Mouse (Mus musculus) neural tube, embryonic 12.5 days (tissue): ENCODE measurements at regions not wholly inside any gene's neighbourhood (a gene's known extent, or its start where the extent isn't known, plus 50 kb on each side); places are given as distances from the start of the nearest gene placed in this dataset.
A peak's percentile ranks its signal among the peaks of the same experiment; 100 is the strongest.

ENCODE experiments used
- ATAC-seq: fragments of 200-750 bp; cut with Nextera tagmentation; 2 replicates; pipeline ENCODE4 v1.8.0; 2017; ENCODE audit warnings: low read depth, mild to moderate bottlenecking, moderate TSS enrichment, moderate library complexity; ENCODE audit not compliant: low FRiP score
- H3K27ac ChIP-seq: fragments of 300-500 bp; sonication (generic); 2 replicates; pipeline ENCODE4 v1.5.1; 2016
- H3K27me3 ChIP-seq: fragments of 300-500 bp; sonication (generic); replicated peaks from 2 replicates; pipeline ENCODE4 v1.6.1; 2016; ENCODE audit warnings: mild to moderate bottlenecking
- H3K36me3 ChIP-seq: fragments of 300-500 bp; sonication (generic); 2 replicates; pipeline ENCODE4 v1.6.1; 2016; ENCODE audit warnings: mild to moderate bottlenecking
- H3K4me1 ChIP-seq: fragments of 300-500 bp; sonication (generic); 2 replicates; pipeline ENCODE4 v1.6.1; 2016
- H3K4me2 ChIP-seq: fragments of 300-500 bp; sonication (generic); replicated peaks from 2 replicates; pipeline ENCODE4 v1.6.1; 2016; ENCODE audit warnings: mild to moderate bottlenecking
- H3K4me3 ChIP-seq: fragments of 300-500 bp; sonication (generic); 2 replicates; pipeline ENCODE4 v1.5.1; 2016
- H3K9ac ChIP-seq: fragments of 300-500 bp; sonication (generic); 2 replicates; pipeline ENCODE4 v1.6.1; 2016; ENCODE audit warnings: mild to moderate bottlenecking
- H3K9me3 ChIP-seq: fragments of 300-500 bp; sonication (generic); 2 replicates; pipeline ENCODE4 v1.6.1; 2016; ENCODE audit warnings: mild to moderate bottlenecking
- WGBS: fragments of 180-500 bp; shearing (Covaris S2); methylation state at CpG from one replicate; pipeline ENCODE4 v1.1.7; 2016; 5-methylcytosine and 5-hydroxymethylcytosine counted together

- no peak overlapping the region for H3K4me3 ChIP-seq
- no peak overlapping the region for H3K9ac ChIP-seq
- H3K4me2 ChIP-seq, result no peak overlapping the region
- H3K27ac ChIP-seq, result no peak overlapping the region
- no peak for ATAC-seq
- no peaks in the 10 kb centered on the region for H3K9me3 ChIP-seq
- 89% methylated on average over 3 of the region's 3 CpGs for WGBS
- H3K4me1 ChIP-seq, result peaks cover 4% of the 10 kb centered on the region; the same call in 1 of the 2 replicates
- H3K27me3 ChIP-seq, result no peaks in the 10 kb centered on the region
- H3K36me3 ChIP-seq, result no peaks in the 10 kb centered on the region
Observed at GRCm38 (mm10) chr12:107046496-107046895, 441.9 kb upstream of the 3110018I06Rik start.

- no peaks in the 10 kb centered on the region for H3K9me3 ChIP-seq
- no peaks in the 10 kb centered on the region for H3K36me3 ChIP-seq
- no peak overlapping the region for H3K4me3 ChIP-seq
- WGBS, result 69% methylated on average over 13 of the region's 13 CpGs
- H3K4me1 ChIP-seq, result no peaks in the 10 kb centered on the region
- H3K27me3 ChIP-seq, result no peaks in the 10 kb centered on the region
- H3K9ac ChIP-seq, result no peak overlapping the region
- H3K27ac ChIP-seq, result no peak overlapping the region
- no peak overlapping the region for H3K4me2 ChIP-seq
- ATAC-seq, result no peak
Observed at GRCm38 (mm10) chr12:107047059-107047531, 441.3 kb upstream of the 3110018I06Rik start.

- no peak for ATAC-seq
- Histone ChIP-seq H3K9ac (no peak overlapping the region), H3K9me3 (no peaks in the 10 kb centered on the region), H3K4me3 (no peak overlapping the region), H3K27me3 (no peaks in the 10 kb centered on the region), H3K4me2 (no peak overlapping the region), H3K4me1 (no peaks in the 10 kb centered on the region), H3K36me3 (no peaks in the 10 kb centered on the region), H3K27ac (no peak overlapping the region)
- WGBS, result 89% methylated on average over 7 of the region's 7 CpGs
Observed at GRCm38 (mm10) chr12:107050891-107051635, 437.4 kb upstream of the 3110018I06Rik start.

GRCm38 (mm10) chr12:107052136-107052535, 436.3 kb upstream of the 3110018I06Rik start:
- ATAC-seq, result no peak
- H3K9ac ChIP-seq, result no peak overlapping the region
- H3K27ac ChIP-seq, result no peak overlapping the region
- no peak overlapping the region for H3K4me3 ChIP-seq
- no peaks in the 10 kb centered on the region for H3K36me3 ChIP-seq
- WGBS, result 97% methylated on average over 6 of the region's 6 CpGs
- H3K4me2 ChIP-seq, result no peak overlapping the region
- H3K4me1 ChIP-seq, result no peaks in the 10 kb centered on the region
- H3K27me3 ChIP-seq, result no peaks in the 10 kb centered on the region
- H3K9me3 ChIP-seq, result no peaks in the 10 kb centered on the region

GRCm38 (mm10) chr12:107056553-107056952, 431.9 kb upstream of the 3110018I06Rik start:
- Histone ChIP-seq H3K4me1 (no peaks in the 10 kb centered on the region), H3K4me2 (no peak overlapping the region), H3K36me3 (no peaks in the 10 kb centered on the region), H3K27me3 (no peaks in the 10 kb centered on the region), H3K9me3 (no peaks in the 10 kb centered on the region), H3K9ac (no peak overlapping the region), H3K27ac (no peak overlapping the region), H3K4me3 (no peak overlapping the region)
- WGBS, result 47% methylated on average over 5 of the region's 5 CpGs
- no peak for ATAC-seq

GRCm38 (mm10) chr12:107060514-107060913, 427.9 kb upstream of the 3110018I06Rik start:
- no peak for ATAC-seq
- Histone ChIP-seq H3K4me2 (no peak overlapping the region), H3K9ac (no peak overlapping the region), H3K27me3 (no peaks in the 10 kb centered on the region), H3K9me3 (peaks cover 5% of the 10 kb centered on the region; the same call in 1 of the 2 replicates), H3K27ac (no peak overlapping the region), H3K4me1 (no peaks in the 10 kb centered on the region), H3K4me3 (no peak overlapping the region), H3K36me3 (no peaks in the 10 kb centered on the region)
- WGBS, result 37% methylated on average over 3 of the region's 3 CpGs

- Histone ChIP-seq H3K4me2 (no peak overlapping the region), H3K4me3 (no peak overlapping the region), H3K9me3 (peaks cover 2% of the 10 kb centered on the region; the same call in 1 of the 2 replicates), H3K27ac (no peak overlapping the region), H3K27me3 (no peaks in the 10 kb centered on the region), H3K4me1 (no peaks in the 10 kb centered on the region), H3K36me3 (no peaks in the 10 kb centered on the region), H3K9ac (no peak overlapping the region)
- 86% methylated on average over 2 of the region's 2 CpGs for WGBS
- no peak for ATAC-seq
Observed at GRCm38 (mm10) chr12:107067346-107067745, 421.1 kb upstream of the 3110018I06Rik start.

GRCm38 (mm10) chr12:107082541-107082940, 405.9 kb upstream of the 3110018I06Rik start:
- no peak overlapping the region for H3K4me3 ChIP-seq
- no peak overlapping the region for H3K9ac ChIP-seq
- H3K9me3 ChIP-seq, result no peaks in the 10 kb centered on the region
- no peak for ATAC-seq
- no peak overlapping the region for H3K27ac ChIP-seq
- 0 out of 2 replicates have a peak, but pooled peaks cover 5% of the 10 kb centered on the region for H3K27me3 ChIP-seq
- H3K4me2 ChIP-seq, result no peak overlapping the region
- WGBS, result 64% methylated on average over 10 of the region's 10 CpGs
- peaks cover 22% of the 10 kb centered on the region for H3K4me1 ChIP-seq
- no peaks in the 10 kb centered on the region for H3K36me3 ChIP-seq

- 18% methylated on average over 14 of the region's 14 CpGs for WGBS
- peak; percentile 26 for ATAC-seq
- H3K4me1 ChIP-seq, result peaks cover 22% of the 10 kb centered on the region
- H3K9ac ChIP-seq, result no peak overlapping the region
- H3K27ac ChIP-seq, result peak overlapping the region; percentile 32
- no peak overlapping the region for H3K4me3 ChIP-seq
- 0 out of 2 replicates have a peak, but pooled peaks cover 5% of the 10 kb centered on the region for H3K27me3 ChIP-seq
- no peaks in the 10 kb centered on the region for H3K36me3 ChIP-seq
- H3K9me3 ChIP-seq, result no peaks in the 10 kb centered on the region
- peak overlapping the region; percentile 37 for H3K4me2 ChIP-seq
Observed at GRCm38 (mm10) chr12:107085058-107085905, 403.1 kb upstream of the 3110018I06Rik start.

GRCm38 (mm10) chr12:107085906-107086655, 402.4 kb upstream of the 3110018I06Rik start:
- Histone ChIP-seq H3K9me3 (no peaks in the 10 kb centered on the region), H3K9ac (no peak overlapping the region), H3K36me3 (no peaks in the 10 kb centered on the region), H3K4me1 (peaks cover 22% of the 10 kb centered on the region), H3K27me3 (0 out of 2 replicates have a peak, but pooled peaks cover 5% of the 10 kb centered on the region), H3K4me3 (no peak overlapping the region), H3K27ac (no peak overlapping the region), H3K4me2 (peak overlapping the region; percentile 37)
- peak; percentile 71 for ATAC-seq
- 24% methylated on average over 16 of the region's 16 CpGs for WGBS

GRCm38 (mm10) chr12:107092151-107092550, 396.3 kb upstream of the 3110018I06Rik start:
- no peaks in the 10 kb centered on the region for H3K9me3 ChIP-seq
- WGBS, result 87% methylated on average over 3 of the region's 3 CpGs
- no peak overlapping the region for H3K9ac ChIP-seq
- H3K4me1 ChIP-seq, result no peaks in the 10 kb centered on the region
- H3K27ac ChIP-seq, result no peak overlapping the region
- ATAC-seq, result no peak
- H3K4me2 ChIP-seq, result no peak overlapping the region
- no peaks in the 10 kb centered on the region for H3K36me3 ChIP-seq
- no peak overlapping the region for H3K4me3 ChIP-seq
- no peaks in the 10 kb centered on the region for H3K27me3 ChIP-seq

GRCm38 (mm10) chr12:107093326-107093725, 395.1 kb upstream of the 3110018I06Rik start:
- Histone ChIP-seq H3K4me2 (no peak overlapping the region), H3K36me3 (no peaks in the 10 kb centered on the region), H3K4me3 (no peak overlapping the region), H3K9ac (no peak overlapping the region), H3K27ac (no peak overlapping the region), H3K9me3 (no peaks in the 10 kb centered on the region), H3K27me3 (no peaks in the 10 kb centered on the region), H3K4me1 (no peaks in the 10 kb centered on the region)
- 89% methylated on average over 13 of the region's 13 CpGs for WGBS
- ATAC-seq, result no peak
